10 mouse cellular contexts compared by ENCODE assay signal in the genomic region with DNA sequence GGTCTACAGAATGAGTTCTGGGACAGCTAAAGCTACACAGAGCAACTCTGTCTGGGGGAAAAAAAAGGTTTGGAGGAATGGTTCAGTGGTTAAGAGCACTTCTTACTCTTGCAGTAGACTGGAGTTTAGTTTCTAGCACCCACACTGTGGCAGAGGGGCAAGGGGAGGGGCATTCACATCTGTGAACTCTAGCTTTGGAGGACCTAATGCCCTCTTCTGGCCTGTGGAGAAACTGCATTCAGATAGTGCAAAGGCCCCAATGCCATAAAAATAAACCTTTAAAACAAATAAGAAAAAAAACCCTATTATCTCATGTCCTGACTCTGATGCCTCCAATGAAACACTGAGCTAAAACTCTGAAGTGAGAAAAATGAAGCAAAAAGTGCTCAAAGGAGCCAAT. TPM values are rescaled to one million over a fixed set of nuclear protein-coding genes. Genes with fewer than 3 reads are reported as not detected.
A peak's percentile ranks its signal among the peaks of the same experiment; 100 is the strongest.
DNase-seq lines count a peak whose midpoint lies in the region; ATAC-seq lines count a peak whose summit lies in the region.
"Had no signal": no experiment of that assay in that cellular context is flagged by ENCODE, and none has a peak within 500 bp of the region (broad histone marks: within the 10 kb centered on the region; RNA-seq: fewer than 3 reads in every experiment).

No protein-coding gene starts in this region.

- no peaks in the 10 kb centered on the region for H3K27me3 ChIP-seq in hindbrain, embryonic 16.5 days (replicated peaks; ENCODE audit: control insufficient read depth, insufficient read depth, low read length)
- H3K27me3 ChIP-seq: embryonic facial prominence, embryonic 12.5 days; midbrain, embryonic 15.5 days had no signal

- no peak overlapping the region for H3K4me2 ChIP-seq in hindbrain, embryonic 16.5 days (ENCODE audit: low read length)
- H3K4me2 ChIP-seq: embryonic facial prominence, embryonic 12.5 days; midbrain, embryonic 15.5 days had no signal

- H3K9me3 ChIP-seq in hindbrain, embryonic 16.5 days (ENCODE audit: control insufficient read depth, low read length) = no peaks in the 10 kb centered on the region
- H3K9me3 ChIP-seq: embryonic facial prominence, embryonic 12.5 days; midbrain, embryonic 15.5 days had no signal

- no peak overlapping the region for H3K4me3 ChIP-seq in hindbrain, embryonic 16.5 days (ENCODE audit: low read length)
- H3K4me3 ChIP-seq: embryonic facial prominence, embryonic 12.5 days; midbrain, embryonic 15.5 days had no signal

- peak; percentile 60 for DNase-seq in embryo, embryonic 10.5 days (ENCODE audit: low spot score)
- no peak for DNase-seq in embryo, embryonic 9.5 days (ENCODE audit: extremely low spot score)
- DNase-seq in CD4-positive, CD25-positive, alpha-beta regulatory T cell, adult 2 months (ENCODE audit: low read depth, low spot score) = peak; percentile 73
- DNase-seq in ovary, adult 18-20 months (ENCODE audit: low spot score) = no peak
- DNase-seq in layer of hippocampus, postnatal 14 days (ENCODE audit: low spot score in 2 of 2) = no peak

- no peak overlapping the region for H3K27ac ChIP-seq in hindbrain, embryonic 16.5 days (ENCODE audit: low read depth, low read length)
- H3K27ac ChIP-seq: embryonic facial prominence, embryonic 12.5 days; midbrain, embryonic 15.5 days had no signal

- H3K4me1 ChIP-seq in hindbrain, embryonic 16.5 days (ENCODE audit: control insufficient read depth, insufficient read depth, low read depth, low read length) = no peaks in the 10 kb centered on the region
- H3K4me1 ChIP-seq: embryonic facial prominence, embryonic 12.5 days had no signal

- peak; percentile 96 for ATAC-seq in common myeloid progenitor, adult 5-6 weeks (replicated peaks; ENCODE audit: low read depth, poor library complexity, severe bottlenecking)
- ATAC-seq in monocyte, adult 5-6 weeks (replicated peaks; ENCODE audit: insufficient number of reproducible peaks, low FRiP score, low TSS enrichment, poor library complexity, severe bottlenecking) = peak; percentile 65
- no peak for ATAC-seq in hindbrain, embryonic 16.5 days
- ATAC-seq: midbrain, embryonic 15.5 days had no signal

- H3K36me3 ChIP-seq in hindbrain, embryonic 16.5 days (ENCODE audit: control insufficient read depth, insufficient read depth, low read length) = no peaks in the 10 kb centered on the region
- H3K36me3 ChIP-seq: embryonic facial prominence, embryonic 12.5 days; midbrain, embryonic 15.5 days had no signal

- H3K9ac ChIP-seq in hindbrain, embryonic 16.5 days (ENCODE audit: low read depth, low read length) = no peak overlapping the region
- H3K9ac ChIP-seq: embryonic facial prominence, embryonic 12.5 days; midbrain, embryonic 15.5 days had no signal

RNA-seq across cellular contexts. Expression of gene Rnf225, which starts 16.3 kb away (rescaled TPM):
- 0.24 and 0.55 TPM in 2 replicates for total RNA-seq in common myeloid progenitor, adult 5-6 weeks (2017)
- total RNA-seq in monocyte, adult 5-6 weeks (2017) = 0.53 TPM in 1 of 3 replicates, not detected in the others
- polyA plus RNA-seq in hindbrain, embryonic 16.5 days (2015; fragmentation: Nextera tagmentation; extraction: Ambion mirVana) = 1.2 and 1.3 TPM in 2 replicates
- 1 to 10 TPM in 1 of 2 experiments, under 1 TPM in 1; 0.92 to 1.2 TPM for total RNA-seq in layer of hippocampus, postnatal 14 days (2021)

RNA-seq across cellular contexts. Expression of gene Rps5, which starts 21.4 kb away (rescaled TPM):
- total RNA-seq in common myeloid progenitor, adult 5-6 weeks (2017) = 1,289 and 2,367 TPM in 2 replicates
- 534 to 585 TPM (median 572 TPM) in 3 replicates for total RNA-seq in monocyte, adult 5-6 weeks (2017)
- polyA plus RNA-seq in hindbrain, embryonic 16.5 days (2015; fragmentation: Nextera tagmentation; extraction: Ambion mirVana) = 564 and 566 TPM in 2 replicates
- total RNA-seq in layer of hippocampus, postnatal 14 days (2021) = 100 to 1,000 TPM; 418 to 457 TPM

RNA-seq across cellular contexts. Expression of gene Zfp324, which starts 22.1 kb away (rescaled TPM):
- 6.7 and 8.0 TPM in 2 replicates for total RNA-seq in common myeloid progenitor, adult 5-6 weeks (2017)
- 0.96 to 4.5 TPM (median 1.9 TPM) in 3 replicates for total RNA-seq in monocyte, adult 5-6 weeks (2017)
- 11.9 and 13.5 TPM in 2 replicates for polyA plus RNA-seq in hindbrain, embryonic 16.5 days (2015; fragmentation: Nextera tagmentation; extraction: Ambion mirVana)
- 10 to 100 TPM; 12.0 to 13.5 TPM for total RNA-seq in layer of hippocampus, postnatal 14 days (2021)

RNA-seq across cellular contexts. Expression of gene Zfp446, which starts 34.2 kb away (rescaled TPM):
- 3.7 and 3.8 TPM in 2 replicates for total RNA-seq in common myeloid progenitor, adult 5-6 weeks (2017)
- total RNA-seq in monocyte, adult 5-6 weeks (2017) = 0.43 to 1.3 TPM (median 1.0 TPM) in 3 replicates
- polyA plus RNA-seq in hindbrain, embryonic 16.5 days (2015; fragmentation: Nextera tagmentation; extraction: Ambion mirVana) = 11.9 and 12.4 TPM in 2 replicates
- total RNA-seq in layer of hippocampus, postnatal 14 days (2021) = 1 to 10 TPM; 8.3 to 9.1 TPM

RNA-seq across cellular contexts. Expression of gene Zscan22, which starts 45.9 kb away (rescaled TPM):
- 5.8 and 9.8 TPM in 2 replicates for total RNA-seq in common myeloid progenitor, adult 5-6 weeks (2017)
- 0.75 to 3.9 TPM in 2 of 3 replicates, not detected in the other for total RNA-seq in monocyte, adult 5-6 weeks (2017)
- 10.4 and 13.1 TPM in 2 replicates for polyA plus RNA-seq in hindbrain, embryonic 16.5 days (2015; fragmentation: Nextera tagmentation; extraction: Ambion mirVana)
- 10 to 100 TPM; 11.9 to 14.5 TPM for total RNA-seq in layer of hippocampus, postnatal 14 days (2021)

Comparison
In these comparisons a context has a peak if more than half of its experiments do, and no peak if none do; other contexts are left out.
1. DNase-seq: peak in embryo, embryonic 10.5 days (single experiment) and CD4-positive, CD25-positive, alpha-beta regulatory T cell, adult 2 months (single experiment); none in embryo, embryonic 9.5 days (single experiment), ovary, adult 18-20 months (single experiment) and layer of hippocampus, postnatal 14 days (0 of 2).